Mouse (Mus musculus) kidney, postnatal 36 days (tissue): ENCODE measurements around the gene Kif18a.

Experiments
- DNase-seq, 2 experiments: peaks; one replicate each; pipeline ENCODE4 v3.0.0; 2021 to 2022; ENCODE audit warnings: mixed read lengths in 2 of 2

Kif18a gene

GRCm38 (mm10) chr2:109374881-109375280 lies 94.3 kb downstream of the Kif18a start:
- DNase-seq = no peak

GRCm38 (mm10) chr2:109384019-109384418 lies 103.5 kb downstream of the Kif18a start:
- DNase-seq = no peak

- no peak for DNase-seq
Measured at GRCm38 (mm10) chr2:109386211-109386610, 105.7 kb downstream of the Kif18a start.

- no peak for DNase-seq
Measured at GRCm38 (mm10) chr2:109388733-109389132, 108.2 kb downstream of the Kif18a start.

- DNase-seq = no peak
Measured at GRCm38 (mm10) chr2:109389977-109390376, 109.4 kb downstream of the Kif18a start.
